Mouse (Mus musculus) liver, embryonic 14.5 days (tissue): ENCODE measurements at regions not wholly inside any gene's neighbourhood (a gene's known extent, or its start where the extent isn't known, plus 50 kb on each side); places are given as distances from the start of the nearest gene placed in this dataset.

ENCODE experiments used
- CTCF ChIP-seq: IDR thresholded peaks from 2 replicates; pipeline ENCODE4 v1.5.1; 2016; ENCODE audit warnings: antibody characterized with exemption, low read depth, control low read depth
- EP300 ChIP-seq: IDR thresholded peaks from 2 replicates; pipeline ENCODE4 v1.6.1; 2016; ENCODE audit warnings: antibody characterized with exemption, low read depth

DNA sequence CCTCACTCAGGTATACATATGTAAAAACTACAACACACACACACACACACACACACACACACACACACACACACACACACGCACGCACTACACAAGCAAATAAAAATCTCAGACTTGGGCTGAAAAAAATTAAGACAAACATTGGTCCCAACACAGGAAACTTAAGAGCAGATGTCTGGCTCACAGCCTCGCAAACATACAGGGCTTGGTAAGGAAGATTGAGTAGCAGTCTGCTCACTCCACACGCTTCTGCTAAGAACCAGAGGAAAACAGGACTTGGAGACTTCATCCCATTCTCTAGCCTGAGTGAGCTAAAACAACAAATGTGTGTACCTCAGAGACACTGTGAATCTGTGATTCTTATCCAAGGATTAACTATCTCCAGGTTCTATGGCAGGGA is 132.3 kb upstream of the Sox11 start:
- TF ChIP-seq CTCF (no peak), EP300 (no peak)
